Mouse (Mus musculus): Measurements from ENCODE around the gene Zfc3h1.

GRCm38 (mm10) chr10:115349029-115349428 lies 35.7 kb upstream of the Zfc3h1 start:
- TF ChIP-seq POLR2A (IDR thresholded peaks at IDR 0.05; ENCODE audit: extremely low read depth, insufficient read depth, low read length) (no peak), CTCF (IDR thresholded peaks at IDR 0.05; ENCODE audit: extremely low read depth, insufficient read depth, low read length) (no peak)
